Mouse (Mus musculus) adipocyte (in vitro differentiated cells): ENCODE data around the gene Zar1l.
A peak's percentile ranks its signal among the peaks of the same experiment; 100 is the strongest.
"Not testable (repeated sequence)": the region's sequence is repeated elsewhere in the genome, so short reads cannot be mapped to it uniquely, and the experiment has no call there.

Experiments used
- DNase-seq: peaks from one replicate; pipeline ENCODE4 v3.0.0-alpha.2; 2016; ENCODE audit warnings: low spot score

Gene Zar1l

DNA sequence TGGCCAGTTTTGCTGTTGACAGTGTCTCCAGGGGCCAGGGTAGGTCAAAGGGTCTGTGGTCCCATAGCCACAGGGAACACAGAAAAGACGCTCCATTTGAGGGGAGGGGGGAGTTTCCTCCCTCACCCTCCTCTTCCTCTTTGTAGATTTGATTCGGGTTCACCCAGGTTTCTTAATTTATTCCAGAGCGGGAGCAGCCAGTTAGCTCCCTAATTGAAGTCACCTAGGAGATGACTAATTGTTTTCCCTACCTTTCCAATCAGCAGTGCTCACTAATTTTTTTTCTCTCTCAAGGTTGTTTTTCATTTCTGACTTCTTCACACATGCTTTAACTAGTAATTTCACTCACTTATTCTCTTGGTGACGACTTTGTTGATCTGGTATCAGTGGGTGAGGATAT, at the start of gene Zar1l:
Gene Zar1l, minus strand, starts transcription at position 101 of the 400 bp plus-strand sequence.
- DNase-seq = no peak

DNA sequence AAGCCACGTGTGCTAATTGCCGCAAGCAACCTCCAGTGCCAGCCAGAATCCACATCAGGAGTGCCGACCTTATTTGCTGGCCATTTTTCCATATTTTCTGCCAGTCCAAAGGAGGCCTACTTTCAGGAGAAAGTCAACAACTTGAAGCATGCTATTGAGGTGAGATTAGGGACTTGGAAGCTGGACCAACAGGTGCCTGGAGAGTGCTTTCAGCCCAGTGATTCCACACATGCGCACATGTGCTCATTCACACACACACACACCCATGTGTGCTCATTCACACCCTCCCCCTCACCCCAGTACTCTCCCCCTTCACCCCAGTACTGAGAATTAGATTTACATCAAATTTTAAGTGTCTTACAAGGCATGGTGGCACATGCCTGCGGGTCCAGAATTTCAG, 49.0 kb upstream of the Zar1l start:
- DNase-seq = no peak

DNA sequence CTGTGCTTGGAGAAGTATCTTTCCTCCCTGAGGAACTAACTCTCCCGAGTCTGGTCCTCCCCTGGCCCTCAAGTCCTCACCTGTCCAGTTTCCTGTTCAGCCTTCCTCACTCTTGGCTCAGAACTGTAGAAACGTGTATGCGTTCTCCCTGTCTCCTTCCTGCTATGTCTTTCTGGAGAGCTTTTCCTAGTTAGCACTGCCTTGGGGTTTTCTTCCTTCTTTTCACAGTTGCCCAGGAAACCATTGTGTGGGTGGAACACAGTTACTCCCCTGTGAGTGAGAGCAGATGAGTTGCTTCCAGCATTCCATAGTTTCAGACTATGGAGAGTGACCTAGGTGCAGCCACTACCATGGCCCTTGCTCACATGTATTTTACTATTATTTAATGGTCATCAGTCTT, 48.3 kb upstream of the Zar1l start:
- DNase-seq = no peak

DNA sequence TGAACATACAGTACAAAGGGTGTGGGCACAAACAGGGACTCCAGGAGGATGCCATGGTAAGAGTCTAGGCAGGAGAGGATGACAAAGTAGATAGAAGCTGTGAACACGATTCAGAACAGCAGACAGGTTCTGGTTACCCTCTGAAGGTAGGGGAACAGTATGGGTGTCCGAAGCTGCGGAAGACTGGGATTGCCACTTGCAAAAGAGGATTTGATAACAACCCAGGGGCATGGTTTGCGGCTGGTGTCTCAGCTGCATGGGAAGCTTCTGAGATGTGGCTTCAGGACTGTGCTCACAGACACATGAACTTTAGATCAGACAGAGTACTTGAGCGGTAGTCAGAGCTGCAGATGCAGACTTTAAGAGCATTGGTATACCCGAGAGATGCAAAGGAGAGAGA, 46.5 kb upstream of the Zar1l start:
- no peak for DNase-seq

DNA sequence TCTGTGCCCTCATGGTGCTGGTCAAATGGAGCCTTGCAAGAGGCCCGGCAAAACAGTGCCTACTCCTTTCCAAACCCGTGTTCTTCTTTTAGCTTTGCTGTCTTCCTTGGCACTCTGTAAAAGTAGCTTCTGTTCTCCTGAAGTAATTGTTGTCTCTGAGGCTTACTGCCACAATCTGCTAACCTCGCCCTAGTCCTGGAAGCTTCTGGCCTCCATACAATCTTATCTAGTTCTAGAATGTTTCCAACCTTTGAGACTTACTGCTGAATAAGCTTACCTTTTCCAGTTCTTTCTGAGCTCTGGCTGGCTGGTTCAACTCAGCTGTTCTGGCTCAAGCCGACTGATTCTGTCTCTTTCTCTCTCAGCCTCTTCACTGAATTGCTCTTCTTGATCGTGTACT, 43.8 kb upstream of the Zar1l start:
- DNase-seq = no peak

- no peak for DNase-seq
These were observed 43.4 kb upstream of the Zar1l start for GRCm38 (mm10) chr5:150561376-150561775.

GRCm38 (mm10) chr5:150560851-150561250, 42.9 kb upstream of the Zar1l start:
- no peak for DNase-seq

DNA sequence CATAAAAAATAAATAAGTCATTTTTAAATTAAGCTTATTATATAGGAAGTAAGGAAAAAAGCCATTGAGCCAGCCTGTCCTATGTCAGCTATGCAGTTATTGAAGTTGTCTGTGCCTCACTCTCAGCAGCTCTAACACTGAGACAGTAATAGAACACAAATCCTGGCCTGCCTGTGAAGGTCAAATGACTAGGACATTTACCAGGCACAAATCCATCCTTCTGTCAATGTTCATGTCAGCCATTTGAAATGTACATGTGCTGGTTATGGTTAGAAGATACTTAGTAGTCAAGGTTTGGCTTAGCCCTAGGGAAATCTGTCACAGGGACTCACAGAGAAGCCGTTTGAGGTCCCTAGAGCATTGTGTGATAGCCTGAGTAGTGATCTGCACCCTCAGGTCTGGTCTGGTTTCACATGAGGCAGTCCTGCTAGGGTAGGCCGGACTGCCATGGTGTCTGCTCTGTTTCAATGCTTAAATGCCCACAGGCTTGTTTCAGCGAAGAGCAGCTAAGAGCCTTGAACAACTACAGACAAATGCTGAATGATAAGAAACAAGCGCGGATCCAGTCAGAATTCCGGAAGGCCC, 41.6 kb upstream of the Zar1l start:
- DNase-seq = no peak

DNA sequence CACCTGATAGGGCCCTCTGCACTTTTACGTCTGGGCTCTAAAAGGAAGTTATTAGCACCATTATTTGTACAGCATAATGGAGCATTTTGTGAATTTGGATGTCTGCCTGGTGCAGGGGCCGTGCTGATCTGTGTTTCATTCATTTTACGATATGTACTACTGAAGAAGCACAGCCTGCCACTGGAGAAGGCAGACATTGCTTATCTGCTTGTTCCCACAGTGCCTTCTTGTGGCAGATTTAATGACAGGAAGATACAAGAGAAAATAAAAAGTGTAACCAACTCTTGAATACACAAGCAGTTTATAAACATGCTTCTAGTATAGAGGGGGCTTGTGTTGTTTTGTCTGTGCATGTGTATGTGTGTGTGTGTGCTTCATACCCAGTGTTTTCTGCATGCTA, 33.7 kb upstream of the Zar1l start:
- no peak for DNase-seq

DNA sequence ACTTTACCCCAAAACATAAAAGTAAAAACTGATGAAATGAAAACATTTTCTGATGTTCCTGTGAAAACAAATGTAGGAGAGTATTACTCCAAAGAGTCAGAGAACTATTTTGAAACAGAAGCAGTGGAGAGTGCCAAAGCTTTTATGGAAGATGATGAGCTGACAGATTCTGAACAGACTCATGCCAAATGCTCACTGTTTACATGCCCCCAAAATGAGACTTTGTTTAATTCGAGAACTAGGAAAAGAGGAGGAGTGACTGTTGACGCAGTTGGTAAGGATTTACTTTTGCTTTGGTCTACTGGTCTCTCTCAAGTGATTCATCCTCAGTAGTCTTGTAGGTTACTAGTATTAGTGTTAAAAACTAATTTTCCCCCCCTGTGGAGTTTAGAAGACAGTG, 25.2 kb upstream of the Zar1l start:
- DNase-seq = no peak

DNA sequence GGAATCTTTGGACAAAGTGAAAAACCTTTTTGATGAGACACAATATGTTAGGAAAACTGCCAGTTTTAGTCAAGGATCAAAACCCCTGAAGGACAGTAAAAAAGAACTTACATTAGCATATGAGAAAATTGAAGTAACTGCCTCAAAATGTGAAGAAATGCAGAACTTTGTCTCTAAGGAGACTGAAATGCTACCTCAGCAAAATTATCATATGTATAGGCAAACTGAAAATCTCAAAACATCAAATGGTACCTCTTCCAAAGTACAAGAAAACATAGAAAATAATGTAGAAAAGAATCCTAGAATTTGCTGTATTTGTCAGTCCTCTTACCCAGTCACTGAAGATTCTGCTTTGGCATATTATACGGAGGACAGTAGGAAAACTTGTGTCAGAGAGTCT, 23.3 kb upstream of the Zar1l start:
- DNase-seq = no peak

- DNase-seq = no peak
These were observed 7.3 kb upstream of the Zar1l start for GRCm38 (mm10) chr5:150525239-150525638.

GRCm38 (mm10) chr5:150522867-150523234, 4.9 kb upstream of the Zar1l start:
- DNase-seq = no peak

GRCm38 (mm10) chr5:150521937-150522866, 4.2 kb upstream of the Zar1l start, which contains the start of gene Brca2:
Gene Brca2, plus strand, starts transcription at chr5:150522630.
- DNase-seq = peak; percentile 89

GRCm38 (mm10) chr5:150519551-150519950, 1.6 kb upstream of the Zar1l start:
- DNase-seq = peak; percentile 87

- no peak for DNase-seq
These were observed 3.9 kb downstream of the Zar1l start for GRCm38 (mm10) chr5:150514027-150514426.

GRCm38 (mm10) chr5:150513264-150513663, 4.7 kb downstream of the Zar1l start:
- no peak for DNase-seq

DNA sequence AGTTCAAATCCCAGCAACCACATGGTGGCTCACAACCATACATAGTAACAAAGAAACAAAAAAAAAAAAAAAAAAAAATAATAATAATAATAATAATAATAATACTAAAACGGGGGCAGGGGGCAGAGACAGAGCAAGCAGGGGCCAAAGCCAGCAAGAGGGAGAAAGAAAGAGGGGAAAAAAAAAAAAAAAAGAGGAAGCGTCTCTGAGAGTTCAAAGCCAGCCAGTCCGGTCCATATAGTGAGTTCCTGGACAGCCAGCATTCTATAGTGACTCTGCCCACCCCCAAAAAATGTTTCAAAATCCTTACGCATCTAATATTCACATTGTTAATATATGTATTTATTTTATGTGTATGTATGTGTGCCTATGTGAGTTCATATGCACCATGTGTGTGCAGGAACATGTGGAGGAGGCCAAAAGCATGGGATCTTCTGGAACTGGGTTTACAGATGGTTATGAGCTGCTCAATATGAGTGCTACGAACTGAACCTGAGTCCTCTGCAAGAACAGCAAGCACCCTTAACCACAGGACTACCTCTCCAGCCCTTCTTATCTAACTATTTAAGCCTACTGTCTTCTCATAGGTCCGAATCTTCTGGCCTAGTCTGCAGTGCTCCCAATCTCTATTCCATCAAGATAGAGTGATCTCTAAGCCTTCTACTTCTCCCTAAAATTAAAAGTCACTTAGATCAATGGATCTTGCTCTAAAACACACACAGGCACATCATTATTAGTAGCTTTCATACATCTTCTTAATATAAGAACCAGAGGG, 7.3 kb downstream of the Zar1l start:
- DNase-seq = no peak

GRCm38 (mm10) chr5:150495792-150496191, 22.2 kb downstream of the Zar1l start:
- DNase-seq = no peak

DNA sequence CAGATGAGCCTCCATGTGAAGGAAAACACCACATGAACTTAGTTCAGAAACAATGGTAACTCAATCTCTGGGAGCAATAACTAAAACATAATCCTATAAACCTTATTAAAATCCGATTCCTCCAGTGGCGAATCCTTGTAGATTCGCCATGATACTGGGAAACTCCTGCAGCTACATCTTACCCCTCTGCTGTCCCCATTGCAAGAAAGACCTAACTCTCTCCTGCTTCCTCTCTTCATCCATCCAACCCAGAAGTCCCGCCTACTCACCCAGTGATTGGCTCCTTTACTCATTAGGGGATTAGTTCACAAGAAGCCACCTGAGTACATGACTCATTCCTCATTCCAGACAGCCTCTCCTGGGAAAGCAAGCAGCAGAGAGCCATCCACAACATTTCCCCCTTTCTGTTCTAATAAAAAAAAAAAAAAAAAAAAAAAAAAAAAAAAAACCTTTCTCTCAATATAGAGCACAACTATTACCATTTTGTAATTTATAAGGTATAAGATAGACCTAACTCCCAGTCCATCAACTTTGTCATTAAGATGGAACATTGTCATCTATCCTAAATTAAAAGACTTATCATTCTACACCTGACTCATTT, 26.3 kb downstream of the Zar1l start:
- DNase-seq = not testable (repeated sequence)

DNA sequence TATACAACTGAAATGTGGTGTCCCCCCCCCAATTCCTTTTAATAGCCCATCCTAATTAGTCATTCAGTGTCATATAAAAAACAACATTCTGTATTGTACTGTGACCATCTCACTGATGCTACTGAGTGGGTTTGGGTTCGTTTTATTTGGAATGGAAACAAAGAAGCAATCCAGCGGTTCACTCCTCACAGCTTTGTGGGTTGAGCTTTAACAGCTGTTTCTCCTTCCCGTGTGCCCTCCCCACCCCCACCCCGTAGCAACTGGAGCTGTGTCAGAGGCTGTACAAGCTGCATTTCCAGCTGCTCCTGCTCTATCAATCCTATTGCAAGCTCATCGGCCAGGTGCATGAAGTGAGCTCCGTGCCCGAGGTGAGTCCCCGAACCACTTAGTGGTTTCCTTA, 27.1 kb downstream of the Zar1l start:
- no peak for DNase-seq

GRCm38 (mm10) chr5:150490285-150490684, 27.7 kb downstream of the Zar1l start:
- DNase-seq = no peak
